ENCODE assay signal across 16 mouse cellular contexts in the genomic region with DNA sequence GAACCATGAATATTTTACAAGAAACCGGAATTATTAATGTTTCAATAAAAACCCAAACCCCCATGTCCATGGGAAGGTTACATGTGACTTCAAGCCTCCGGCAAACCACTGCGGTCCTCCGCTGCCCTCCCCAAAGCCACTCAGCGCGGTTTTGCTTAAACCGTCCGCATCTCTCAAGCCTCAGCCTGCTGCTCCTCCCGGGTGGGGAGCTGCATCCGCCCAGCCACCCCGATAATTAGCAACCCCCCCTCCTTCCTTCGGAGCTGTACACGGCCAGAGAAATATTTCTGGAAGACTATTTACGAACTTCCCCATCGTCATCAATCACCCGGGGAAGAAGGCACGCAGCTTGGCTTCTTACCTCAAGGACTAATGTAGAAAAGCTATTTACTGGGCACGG.
A peak's percentile ranks its signal among the peaks of the same experiment; 100 is the strongest.
DNase-seq lines count a peak whose midpoint lies in the region; ATAC-seq and TF ChIP-seq lines count a peak whose summit lies in the region.
"Had no signal": no experiment of that assay in that cellular context is flagged by ENCODE, and none has a peak within 500 bp of the region (broad histone marks: within the 10 kb centered on the region; RNA-seq: fewer than 3 reads in every experiment).

No protein-coding gene starts in this region.

- no peaks in the 10 kb centered on the region for H3K27me3 ChIP-seq in kidney, embryonic 16.5 days (ENCODE audit: insufficient read depth, low read length)
- H3K27me3 ChIP-seq in kidney, adult 2 months (replicated peaks; ENCODE audit: control insufficient read depth, insufficient read depth, low read length), result no peaks in the 10 kb centered on the region
- H3K27me3 ChIP-seq in neural tube, embryonic 12.5 days (replicated peaks), result no peaks in the 10 kb centered on the region
- peaks cover 53% of the 10 kb centered on the region for H3K27me3 ChIP-seq in limb, embryonic 15.5 days
- H3K27me3 ChIP-seq in forebrain, embryonic 12.5 days, result no peaks in the 10 kb centered on the region
- H3K27me3 ChIP-seq: embryonic facial prominence, embryonic 15.5 days; forebrain, embryonic 13.5 days had no signal

- H3K36me3 ChIP-seq in kidney, embryonic 16.5 days (ENCODE audit: insufficient read depth, low read length), result no peaks in the 10 kb centered on the region
- no peaks in the 10 kb centered on the region for H3K36me3 ChIP-seq in kidney, adult 2 months (ENCODE audit: control insufficient read depth, insufficient read depth, low read length)
- no peaks in the 10 kb centered on the region for H3K36me3 ChIP-seq in neural tube, embryonic 12.5 days
- no peaks in the 10 kb centered on the region for H3K36me3 ChIP-seq in limb, embryonic 15.5 days
- H3K36me3 ChIP-seq in forebrain, embryonic 12.5 days (replicated peaks), result no peaks in the 10 kb centered on the region
- H3K36me3 ChIP-seq: embryonic facial prominence, embryonic 15.5 days; G1E; heart, embryonic 15.5 days had no signal

- 44% methylated on average over 18 of the region's 18 CpGs for WGBS in kidney, embryonic 16.5 days
- 40% methylated on average over 18 of the region's 18 CpGs for WGBS in kidney, adult 2 months
- 64% methylated on average over 18 of the region's 18 CpGs for WGBS in neural tube, embryonic 12.5 days
- 19% methylated on average over 18 of the region's 18 CpGs for WGBS in limb, embryonic 15.5 days
- 78% methylated on average over 18 of the region's 18 CpGs for WGBS in forebrain, embryonic 12.5 days

- DNase-seq in kidney, adult 2 months, result no peak
- DNase-seq in neural tube, embryonic 10.5 days (ENCODE audit: extremely low spot score, low spot score), result no peak
- no peak for DNase-seq in gastrocnemius, adult 8-10 months (ENCODE audit: low spot score in 2 of 2)
- DNase-seq in retina, postnatal 1 day, result no peak
- DNase-seq: adrenal gland, postnatal 14 days; heart, adult 11 months; kidney, adult 9 months; spleen, adult 18-20 months had no signal

- peak overlapping the region; percentile 12; the same call in 1 of the 2 replicates for H3K4me2 ChIP-seq in kidney, embryonic 16.5 days (replicated peaks; ENCODE audit: low read depth, low read length)
- peak overlapping the region; percentile 20; the same call in 1 of the 2 replicates for H3K4me2 ChIP-seq in neural tube, embryonic 12.5 days (replicated peaks)
- peak overlapping the region; percentile 24 for H3K4me2 ChIP-seq in limb, embryonic 15.5 days
- H3K4me2 ChIP-seq in forebrain, embryonic 12.5 days, result no peak overlapping the region
- H3K4me2 ChIP-seq: embryonic facial prominence, embryonic 15.5 days; forebrain, embryonic 13.5 days; heart, embryonic 15.5 days had no signal

- no peak overlapping the region for H3K4me3 ChIP-seq in kidney, embryonic 16.5 days (ENCODE audit: low read length)
- no peak overlapping the region for H3K4me3 ChIP-seq in kidney, adult 2 months (ENCODE audit: insufficient read depth, low read depth, low read length)
- no peak overlapping the region for H3K4me3 ChIP-seq in neural tube, embryonic 12.5 days
- no peak overlapping the region for H3K4me3 ChIP-seq in limb, embryonic 15.5 days
- no peak overlapping the region for H3K4me3 ChIP-seq in forebrain, embryonic 12.5 days (replicated peaks)
- H3K4me3 ChIP-seq: embryonic facial prominence, embryonic 15.5 days; forebrain, embryonic 13.5 days; heart, embryonic 15.5 days had no signal

- no peaks in the 10 kb centered on the region for H3K4me1 ChIP-seq in kidney, embryonic 16.5 days (ENCODE audit: insufficient read depth, low read length)
- H3K4me1 ChIP-seq in kidney, adult 2 months (ENCODE audit: control insufficient read depth, insufficient read depth, low read length), result no peaks in the 10 kb centered on the region
- H3K4me1 ChIP-seq in neural tube, embryonic 12.5 days, result 0 out of 2 replicates have a peak, but pooled peaks cover 14% of the 10 kb centered on the region
- H3K4me1 ChIP-seq in limb, embryonic 15.5 days, result peaks cover 26% of the 10 kb centered on the region
- no peaks in the 10 kb centered on the region for H3K4me1 ChIP-seq in forebrain, embryonic 12.5 days
- H3K4me1 ChIP-seq: forebrain, embryonic 13.5 days had no signal

- no peak overlapping the region for H3K9ac ChIP-seq in kidney, embryonic 16.5 days (replicated peaks; ENCODE audit: low read length)
- no peak overlapping the region for H3K9ac ChIP-seq in neural tube, embryonic 12.5 days
- H3K9ac ChIP-seq in limb, embryonic 15.5 days, result no peak overlapping the region
- H3K9ac ChIP-seq in forebrain, embryonic 12.5 days, result no peak overlapping the region
- H3K9ac ChIP-seq: embryonic facial prominence, embryonic 15.5 days; forebrain, embryonic 13.5 days; heart, embryonic 15.5 days had no signal

- TF ChIP-seq CTCF in kidney, adult 2 months (conservative IDR thresholded peaks at IDR 0.05; ENCODE audit: insufficient read depth, insufficient read length, low read depth, low read length), result no peak

- ATAC-seq in kidney, embryonic 16.5 days (ENCODE audit: low FRiP score, low TSS enrichment), result no peak
- ATAC-seq in neural tube, embryonic 12.5 days (ENCODE audit: low FRiP score, low read depth), result no peak; the same call in 1 of the 2 replicates
- no peak for ATAC-seq in limb, embryonic 15.5 days (ENCODE audit: insufficient number of reproducible peaks, low FRiP score, low TSS enrichment, low read depth)
- ATAC-seq in forebrain, embryonic 12.5 days (ENCODE audit: low FRiP score), result no peak
- ATAC-seq: forebrain, embryonic 13.5 days had no signal

- TF ChIP-seq POLR2A in kidney, adult 2 months (IDR thresholded peaks at IDR 0.05; ENCODE audit: low read depth, low read length), result no peak

- 0 out of 2 replicates have a peak, but pooled peaks cover 5% of the 10 kb centered on the region for H3K9me3 ChIP-seq in kidney, embryonic 16.5 days (ENCODE audit: low read length)
- no peaks in the 10 kb centered on the region for H3K9me3 ChIP-seq in neural tube, embryonic 12.5 days
- no peaks in the 10 kb centered on the region for H3K9me3 ChIP-seq in limb, embryonic 15.5 days
- no peaks in the 10 kb centered on the region for H3K9me3 ChIP-seq in forebrain, embryonic 12.5 days
- H3K9me3 ChIP-seq: embryonic facial prominence, embryonic 15.5 days; heart, embryonic 15.5 days had no signal

- H3K27ac ChIP-seq in kidney, embryonic 16.5 days (ENCODE audit: low read length), result no peak overlapping the region
- no peak overlapping the region for H3K27ac ChIP-seq in kidney, adult 2 months (ENCODE audit: insufficient read depth, low read depth, low read length)
- no peak overlapping the region for H3K27ac ChIP-seq in neural tube, embryonic 12.5 days
- no peak overlapping the region for H3K27ac ChIP-seq in limb, embryonic 15.5 days
- H3K27ac ChIP-seq in forebrain, embryonic 12.5 days, result no peak overlapping the region
- H3K27ac ChIP-seq: embryonic facial prominence, embryonic 15.5 days; forebrain, embryonic 13.5 days; heart, embryonic 15.5 days had no signal
